Mouse (Mus musculus) erythroid progenitor cell, adult 5-6 weeks (primary cell): ENCODE measurements around the gene Klf5. TPM values are rescaled to one million over a fixed set of nuclear protein-coding genes. Genes with fewer than 3 reads are reported as not detected.

Experiments used
- ATAC-seq: replicated peaks from 2 replicates; pipeline ENCODE4 v1.8.0; 2016; ENCODE audit warnings: moderate number of reproducible peaks, mild to moderate bottlenecking, moderate TSS enrichment, inconsistent platforms; ENCODE audit not compliant: poor library complexity, low FRiP score, severe bottlenecking
- total RNA-seq, 2 experiments: library from RNA; stranded (forward) in 1 of 2; stranded (reverse) in 1 of 2; fragments of 150-400 nt in 1 of 2; fragments of 186-747, 209-891 nt in 1 of 2; gene quantifications; 2 replicates each; pipeline versions ENCODE4 v1.2.3 to v1.2.4; 2015 to 2017; ENCODE audit warnings: low replicate concordance in 2 of 2

Gene Klf5
- total RNA-seq, 2 experiments from 2014 or later, result 6.5 to 14.7 TPM

- ATAC-seq, result no peak
These were observed 6.7 kb downstream of the Klf5 start for GRCm38 (mm10) chr14:99304997-99305792.

GRCm38 (mm10) chr14:99306410-99306809 lies 7.9 kb downstream of the Klf5 start:
- ATAC-seq, result no peak

- no peak for ATAC-seq
These were observed 11.1 kb downstream of the Klf5 start for GRCm38 (mm10) chr14:99309606-99310005.

- ATAC-seq, result no peak
These were observed 11.9 kb downstream of the Klf5 start for GRCm38 (mm10) chr14:99310358-99310757.

GRCm38 (mm10) chr14:99313062-99313461 lies 14.6 kb downstream of the Klf5 start:
- ATAC-seq, result no peak

- ATAC-seq, result no peak
These were observed 17.8 kb downstream of the Klf5 start for GRCm38 (mm10) chr14:99316275-99316674.

GRCm38 (mm10) chr14:99320736-99321135 lies 22.2 kb downstream of the Klf5 start:
- ATAC-seq, result no peak

GRCm38 (mm10) chr14:99323376-99323775 lies 24.9 kb downstream of the Klf5 start:
- no peak for ATAC-seq

GRCm38 (mm10) chr14:99324523-99324922 lies 26.0 kb downstream of the Klf5 start:
- ATAC-seq, result no peak

- no peak for ATAC-seq
These were observed 27.3 kb downstream of the Klf5 start for GRCm38 (mm10) chr14:99325597-99326472.

- ATAC-seq, result no peak
These were observed 38.1 kb downstream of the Klf5 start for GRCm38 (mm10) chr14:99336598-99336997.

GRCm38 (mm10) chr14:99339021-99339420 lies 40.5 kb downstream of the Klf5 start:
- no peak for ATAC-seq

GRCm38 (mm10) chr14:99339681-99340522 lies 41.4 kb downstream of the Klf5 start:
- ATAC-seq, result no peak

- ATAC-seq, result no peak
These were observed 42.2 kb downstream of the Klf5 start for GRCm38 (mm10) chr14:99340703-99341102.

GRCm38 (mm10) chr14:99348175-99348764 lies 49.8 kb downstream of the Klf5 start:
- ATAC-seq, result no peak

- ATAC-seq, result no peak
These were observed 51.1 kb downstream of the Klf5 start for GRCm38 (mm10) chr14:99349606-99350005.

- ATAC-seq, result no peak
These were observed 54.5 kb downstream of the Klf5 start for GRCm38 (mm10) chr14:99352989-99353388.

- no peak for ATAC-seq
These were observed 55.6 kb downstream of the Klf5 start for GRCm38 (mm10) chr14:99354046-99354445.

- ATAC-seq, result no peak
These were observed 56.5 kb downstream of the Klf5 start for GRCm38 (mm10) chr14:99354761-99355609.
